Mouse (Mus musculus) neural tube, embryonic 13.5 days (tissue): Measurements from ENCODE around the gene Vps35l. TPM values are rescaled to one million over a fixed set of nuclear protein-coding genes. Genes with fewer than 3 reads are reported as not detected.

Experiments
- ATAC-seq: fragments of 200-750 bp; cut with Nextera tagmentation; 2 replicates; pipeline ENCODE4 v1.8.0; 2017; ENCODE audit warnings: low read depth, mild to moderate bottlenecking, moderate TSS enrichment, moderate library complexity
- H3K27ac ChIP-seq: fragments of 300-500 bp; sonication (generic); replicated peaks from 2 replicates; pipeline ENCODE4 v1.5.1; 2015; ENCODE audit warnings: moderate library complexity, mild to moderate bottlenecking, inconsistent platforms
- H3K27me3 ChIP-seq: fragments of 300-500 bp; sonication (generic); 2 replicates; pipeline ENCODE4 v1.6.1; 2015; ENCODE audit warnings: mild to moderate bottlenecking, inconsistent platforms
- H3K36me3 ChIP-seq: fragments of 300-500 bp; sonication (generic); 2 replicates; pipeline ENCODE4 v1.6.1; 2015; ENCODE audit warnings: mild to moderate bottlenecking, inconsistent platforms
- H3K4me1 ChIP-seq: fragments of 300-500 bp; sonication (generic); replicated peaks from 2 replicates; pipeline ENCODE4 v1.6.1; 2015; ENCODE audit warnings: inconsistent platforms
- H3K4me2 ChIP-seq: fragments of 300-500 bp; sonication (generic); 2 replicates; pipeline ENCODE4 v1.6.1; 2015; ENCODE audit warnings: inconsistent platforms, mild to moderate bottlenecking, moderate library complexity
- H3K4me3 ChIP-seq: fragments of 300-500 bp; sonication (generic); 2 replicates; pipeline ENCODE4 v1.5.1; 2015; ENCODE audit warnings: mild to moderate bottlenecking, inconsistent platforms
- H3K9ac ChIP-seq: fragments of 300-500 bp; sonication (generic); 2 replicates; pipeline ENCODE4 v1.6.1; 2015; ENCODE audit warnings: moderate library complexity, mild to moderate bottlenecking, inconsistent platforms
- H3K9me3 ChIP-seq: fragments of 300-500 bp; sonication (generic); 2 replicates; pipeline ENCODE4 v1.6.1; 2016; ENCODE audit warnings: inconsistent platforms
- WGBS: fragments of 180-500 bp; shearing (Covaris S2); methylation state at CpG from one replicate; pipeline ENCODE4 v1.1.7; 2015; 5-methylcytosine and 5-hydroxymethylcytosine counted together
- polyA plus RNA-seq: library from polyadenylated mRNA; unstranded; fragments of >200 nt; fragmentation: Nextera tagmentation; extraction: Ambion mirVana; gene quantifications from 2 replicates; pipeline ENCODE4 v1.2.1, GENCODE M21; 2015

Vps35l gene
- polyA plus RNA-seq, 1 experiment from 2014 or later, result 86.8 TPM

- Histone ChIP-seq H3K27me3 (no peaks in the 10 kb centered on the region), H3K9me3 (no peaks in the 10 kb centered on the region; the same call in 1 of the 2 replicates), H3K9ac (no peak overlapping the region), H3K4me3 (no peak overlapping the region), H3K27ac (no peak overlapping the region), H3K4me1 (peaks cover 6% of the 10 kb centered on the region; the same call in 1 of the 2 replicates), H3K36me3 (peaks cover 99% of the 10 kb centered on the region), H3K4me2 (no peak overlapping the region)
- 89% methylated on average over 4 of the region's 4 CpGs for WGBS
- ATAC-seq, result no peak
These were observed 102.9 kb downstream of the Vps35l start for GRCm38 (mm10) chr7:118842938-118843337.

- Histone ChIP-seq H3K9ac (no peak overlapping the region), H3K36me3 (peaks cover 99% of the 10 kb centered on the region), H3K4me2 (no peak overlapping the region), H3K27me3 (no peaks in the 10 kb centered on the region), H3K4me3 (no peak overlapping the region), H3K27ac (no peak overlapping the region), H3K4me1 (peaks cover 6% of the 10 kb centered on the region; the same call in 1 of the 2 replicates), H3K9me3 (no peaks in the 10 kb centered on the region)
- WGBS, result 91% methylated on average over 5 of the region's 5 CpGs
- ATAC-seq, result no peak
These were observed 105.1 kb downstream of the Vps35l start for GRCm38 (mm10) chr7:118845141-118845540.

- 0 out of 2 replicates have a peak, but pooled peaks cover 3% of the 10 kb centered on the region for H3K4me1 ChIP-seq
- H3K9me3 ChIP-seq, result no peaks in the 10 kb centered on the region
- no peak for ATAC-seq
- H3K27me3 ChIP-seq, result no peaks in the 10 kb centered on the region
- peaks cover 99% of the 10 kb centered on the region for H3K36me3 ChIP-seq
- H3K9ac ChIP-seq, result no peak overlapping the region
- H3K4me3 ChIP-seq, result no peak overlapping the region
- H3K27ac ChIP-seq, result no peak overlapping the region
- no peak overlapping the region for H3K4me2 ChIP-seq
- WGBS, result 96% methylated on average over 4 of the region's 4 CpGs
These were observed 106.3 kb downstream of the Vps35l start for GRCm38 (mm10) chr7:118846329-118846728.

- Histone ChIP-seq H3K36me3 (peaks cover 98% of the 10 kb centered on the region), H3K9ac (no peak overlapping the region), H3K4me2 (no peak overlapping the region), H3K4me1 (peaks cover 6% of the 10 kb centered on the region; the same call in 1 of the 2 replicates), H3K27ac (no peak overlapping the region), H3K9me3 (no peaks in the 10 kb centered on the region), H3K27me3 (no peaks in the 10 kb centered on the region), H3K4me3 (no peak overlapping the region)
- WGBS, result 87% methylated on average over 10 of the region's 10 CpGs
- no peak for ATAC-seq
These were observed 108.8 kb downstream of the Vps35l start for GRCm38 (mm10) chr7:118848796-118849195.

GRCm38 (mm10) chr7:118849543-118850250 is 109.7 kb downstream of the Vps35l start:
- Histone ChIP-seq H3K27ac (no peak overlapping the region), H3K4me1 (peaks cover 15% of the 10 kb centered on the region), H3K9me3 (no peaks in the 10 kb centered on the region), H3K9ac (no peak overlapping the region), H3K36me3 (peaks cover 92% of the 10 kb centered on the region), H3K4me2 (no peak overlapping the region), H3K4me3 (no peak overlapping the region), H3K27me3 (no peaks in the 10 kb centered on the region)
- ATAC-seq, result 0 out of 2 replicates have a peak, but pooled peaks have one; percentile 15
- 90% methylated on average over 5 of the region's 5 CpGs for WGBS

GRCm38 (mm10) chr7:118850676-118851290 is 110.8 kb downstream of the Vps35l start:
- Histone ChIP-seq H3K27ac (no peak overlapping the region), H3K27me3 (no peaks in the 10 kb centered on the region), H3K4me3 (no peak overlapping the region), H3K9ac (no peak overlapping the region), H3K4me2 (no peak overlapping the region), H3K9me3 (no peaks in the 10 kb centered on the region), H3K4me1 (peaks cover 20% of the 10 kb centered on the region), H3K36me3 (peaks cover 81% of the 10 kb centered on the region)
- no peak for ATAC-seq
- 76% methylated on average over 9 of the region's 9 CpGs for WGBS

- no peaks in the 10 kb centered on the region for H3K27me3 ChIP-seq
- H3K9ac ChIP-seq, result no peak overlapping the region
- no peak overlapping the region for H3K4me2 ChIP-seq
- H3K4me1 ChIP-seq, result peaks cover 25% of the 10 kb centered on the region
- no peaks in the 10 kb centered on the region for H3K9me3 ChIP-seq
- H3K36me3 ChIP-seq, result peaks cover 73% of the 10 kb centered on the region
- no peak overlapping the region for H3K4me3 ChIP-seq
- 94% methylated on average over 7 of the region's 7 CpGs for WGBS
- no peak for ATAC-seq
- H3K27ac ChIP-seq, result no peak overlapping the region
These were observed 111.5 kb downstream of the Vps35l start for GRCm38 (mm10) chr7:118851571-118851970.

- ATAC-seq, result no peak
- H3K36me3 ChIP-seq, result peaks cover 63% of the 10 kb centered on the region
- no peak overlapping the region for H3K4me3 ChIP-seq
- H3K4me1 ChIP-seq, result peaks cover 28% of the 10 kb centered on the region
- 88% methylated on average over 4 of the region's 4 CpGs for WGBS
- no peak overlapping the region for H3K27ac ChIP-seq
- no peak overlapping the region for H3K4me2 ChIP-seq
- no peaks in the 10 kb centered on the region for H3K9me3 ChIP-seq
- H3K9ac ChIP-seq, result no peak overlapping the region
- H3K27me3 ChIP-seq, result no peaks in the 10 kb centered on the region
These were observed 112.6 kb downstream of the Vps35l start for GRCm38 (mm10) chr7:118852611-118853010.

GRCm38 (mm10) chr7:118854606-118855005 is 114.6 kb downstream of the Vps35l start:
- ATAC-seq, result no peak
- Histone ChIP-seq H3K9ac (peak overlapping the region; percentile 83), H3K27me3 (no peaks in the 10 kb centered on the region), H3K36me3 (peaks cover 52% of the 10 kb centered on the region), H3K27ac (no peak overlapping the region), H3K9me3 (no peaks in the 10 kb centered on the region), H3K4me3 (peak overlapping the region; percentile 88), H3K4me1 (peaks cover 28% of the 10 kb centered on the region), H3K4me2 (peak overlapping the region; percentile 82)
- 11% methylated on average over 3 of the region's 3 CpGs for WGBS

GRCm38 (mm10) chr7:118855171-118855876 is 115.3 kb downstream of the Vps35l start, which contains the start of gene Iqck:
Gene Iqck (plus strand): TSS chr7:118855752.
- under 1% methylated on average over 57 of the region's 57 CpGs for WGBS
- Histone ChIP-seq H3K4me2 (peak within 1 kb of the TSS; percentile 82), H3K9ac (peak within 1 kb of the TSS; percentile 83), H3K27me3 (no peaks in the 10 kb centered on the region), H3K4me3 (peak within 1 kb of the TSS; percentile 88), H3K9me3 (no peaks in the 10 kb centered on the region), H3K36me3 (peaks cover 45% of the 10 kb centered on the region), H3K27ac (peak within 1 kb of the TSS; percentile 87), H3K4me1 (peaks cover 28% of the 10 kb centered on the region)
- ATAC-seq, result peak; percentile 98

GRCm38 (mm10) chr7:118855877-118856304 is 115.9 kb downstream of the Vps35l start, which contains the start of gene Knop1:
Gene Knop1 (minus strand): TSS chr7:118856254.
- peaks cover 28% of the 10 kb centered on the region for H3K4me1 ChIP-seq
- H3K27ac ChIP-seq, result peak within 1 kb of the TSS; percentile 87
- ATAC-seq, result peak; percentile 86
- peak within 1 kb of the TSS; percentile 83 for H3K9ac ChIP-seq
- H3K36me3 ChIP-seq, result peaks cover 39% of the 10 kb centered on the region
- no peaks in the 10 kb centered on the region for H3K27me3 ChIP-seq
- WGBS, result under 1% methylated on average over 46 of the region's 46 CpGs
- peak within 1 kb of the TSS; percentile 88 for H3K4me3 ChIP-seq
- peak within 1 kb of the TSS; percentile 82 for H3K4me2 ChIP-seq
- no peaks in the 10 kb centered on the region for H3K9me3 ChIP-seq

- no peak overlapping the region for H3K4me2 ChIP-seq
- no peak overlapping the region for H3K9ac ChIP-seq
- 0 out of 2 replicates have a peak, but pooled peaks cover 14% of the 10 kb centered on the region for H3K36me3 ChIP-seq
- WGBS, result 94% methylated on average over 1 of the region's 1 CpGs
- no peak overlapping the region for H3K4me3 ChIP-seq
- no peaks in the 10 kb centered on the region for H3K9me3 ChIP-seq
- no peak for ATAC-seq
- no peaks in the 10 kb centered on the region for H3K27me3 ChIP-seq
- peaks cover 24% of the 10 kb centered on the region for H3K4me1 ChIP-seq
- H3K27ac ChIP-seq, result no peak overlapping the region
These were observed 118.6 kb downstream of the Vps35l start for GRCm38 (mm10) chr7:118858640-118859039.
